Mouse (Mus musculus): Measurements from ENCODE around the gene Hat1.

Hat1 gene

DNA sequence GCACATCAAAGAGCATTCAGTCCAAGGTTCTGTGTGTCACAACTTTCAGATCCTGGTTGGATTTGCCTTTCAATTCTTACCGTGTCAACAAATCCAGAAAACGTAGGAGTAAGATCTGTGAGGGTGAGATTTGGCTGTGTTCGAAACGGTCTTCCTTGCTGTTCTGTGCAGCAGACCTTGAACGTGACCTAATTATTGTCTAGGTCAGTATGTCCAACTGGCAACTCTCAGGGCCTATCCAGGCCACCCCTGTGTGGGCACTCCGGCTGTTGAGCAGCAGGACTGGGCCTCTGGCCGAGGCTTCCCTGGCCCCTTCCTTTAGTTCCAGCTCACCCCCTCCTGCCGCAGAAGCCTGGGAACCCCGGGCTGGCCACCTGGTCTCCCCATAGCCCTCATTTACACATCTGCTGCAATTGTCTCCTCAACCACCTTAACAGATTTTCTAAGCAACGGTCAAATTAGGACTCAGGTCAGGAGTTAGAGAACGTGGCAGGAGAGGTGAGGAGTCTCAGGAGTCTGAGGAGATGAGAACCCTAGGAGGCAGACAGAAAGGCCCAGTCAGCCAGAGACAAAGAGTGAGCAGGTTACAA lies 78.2 kb downstream of the Hat1 start:
- DNase-seq: peak in 1 of 2 experiments; percentile 14

DNA sequence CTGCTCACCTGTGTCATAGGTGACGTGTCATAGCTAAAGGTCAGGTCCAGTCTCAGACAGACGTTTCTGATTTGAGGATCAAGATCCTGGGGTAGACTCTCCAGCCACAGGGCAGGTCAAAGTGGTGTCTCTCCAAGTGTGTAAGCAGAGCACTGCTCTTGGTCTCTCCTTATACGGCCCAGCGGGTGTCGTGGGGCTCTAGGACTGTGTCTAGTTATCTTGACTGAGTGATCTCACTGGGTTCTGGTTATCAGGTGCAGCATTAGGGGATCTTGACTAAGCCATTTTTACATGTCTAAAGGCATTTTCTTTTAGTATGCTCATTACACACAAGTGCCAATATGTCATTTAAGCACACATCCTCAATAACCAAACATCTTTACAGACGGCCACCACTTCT lies 82.3 kb downstream of the Hat1 start:
- no peak for DNase-seq

DNA sequence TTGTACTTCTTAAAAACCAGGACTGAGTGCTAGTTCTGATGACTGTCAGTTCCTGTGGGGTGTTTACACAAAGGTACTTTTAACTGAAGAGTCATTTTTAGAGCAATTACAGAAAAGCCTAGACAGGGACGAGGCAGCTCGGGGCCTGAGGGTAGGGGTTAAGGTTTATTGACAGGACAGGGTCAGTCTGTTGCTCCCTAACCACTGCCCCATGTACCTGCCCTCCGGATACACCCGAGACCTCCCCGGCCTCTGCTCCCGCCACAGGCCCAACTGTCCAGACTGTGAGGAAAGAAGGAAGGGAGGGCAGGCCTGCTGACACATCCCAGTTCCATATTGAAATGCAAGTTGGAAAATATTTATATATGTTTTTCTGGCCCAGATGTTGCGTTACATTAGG lies 85.1 kb downstream of the Hat1 start:
- DNase-seq: no peak

- no peak for DNase-seq
Measured at GRCm38 (mm10) chr2:71474345-71474744, 85.6 kb downstream of the Hat1 start.

- no peak for DNase-seq
Measured at GRCm38 (mm10) chr2:71475311-71475710, 86.6 kb downstream of the Hat1 start.

DNA sequence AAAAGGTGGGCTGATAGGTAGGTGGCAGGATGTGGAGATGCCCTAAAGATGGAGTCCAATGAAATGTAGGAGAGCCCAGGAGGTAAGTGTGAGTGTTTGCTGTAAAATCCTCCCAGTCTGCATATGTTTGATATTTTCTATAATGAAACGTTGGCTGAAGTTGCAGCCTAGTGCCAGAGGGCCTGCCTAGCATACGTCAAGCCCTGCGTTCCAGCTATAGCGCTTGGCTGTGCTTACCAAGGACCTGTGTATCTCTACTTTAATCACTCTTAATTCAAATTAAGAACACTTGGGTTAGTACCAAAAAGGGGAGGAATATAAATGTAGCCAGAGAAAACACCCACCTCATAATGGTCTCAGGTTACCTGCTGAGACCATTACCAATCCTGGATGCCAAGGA lies 87.0 kb downstream of the Hat1 start:
- no peak for DNase-seq

GRCm38 (mm10) chr2:71477787-71478186 lies 89.0 kb downstream of the Hat1 start:
- no peak for DNase-seq

GRCm38 (mm10) chr2:71479917-71480316 lies 91.2 kb downstream of the Hat1 start:
- no peak for DNase-seq

- no peak for DNase-seq
Measured at GRCm38 (mm10) chr2:71481825-71482224, 93.1 kb downstream of the Hat1 start.

DNA sequence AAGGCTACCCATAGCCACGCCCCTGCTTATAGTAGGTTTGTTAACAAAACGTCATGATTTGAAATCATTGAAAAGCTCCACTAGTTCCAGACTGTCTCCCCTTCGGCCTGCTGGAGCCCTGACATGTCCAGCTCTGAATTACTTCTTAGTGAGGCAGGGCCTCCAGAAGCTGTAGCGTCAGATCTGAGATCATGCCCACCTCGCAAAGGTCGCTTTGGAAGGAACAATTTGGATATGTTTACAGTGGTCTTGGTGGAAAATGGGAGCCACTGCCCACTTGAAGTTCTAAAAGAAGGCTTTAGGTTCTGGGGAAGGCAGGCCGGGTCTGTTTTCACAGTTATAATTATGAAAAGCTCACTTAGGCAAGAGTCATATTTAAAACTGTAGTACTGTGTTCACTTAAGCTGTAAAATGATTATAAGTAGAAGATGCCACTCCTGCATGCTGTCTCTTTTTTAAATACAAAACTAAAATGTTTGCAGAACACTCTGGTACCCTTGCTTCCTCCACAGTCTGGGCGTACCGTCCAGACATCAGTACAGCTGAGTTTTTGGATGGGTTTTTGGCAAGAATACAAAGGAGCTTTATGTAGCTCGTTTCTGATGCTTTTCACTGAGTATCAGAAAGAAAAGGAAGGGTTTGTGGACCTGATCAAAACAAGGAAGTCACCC lies 94.4 kb downstream of the Hat1 start:
- DNase-seq: no peak

GRCm38 (mm10) chr2:71483717-71484066 lies 94.9 kb downstream of the Hat1 start:
- no peak for DNase-seq
